Mouse (Mus musculus): ENCODE data around the gene Sstr5.

GRCm38 (mm10) chr17:25541768-25542167, 44.7 kb upstream of the Sstr5 start:
- TF ChIP-seq CTCF (IDR thresholded peaks at IDR 0.05; ENCODE audit: borderline replicate concordance, insufficient read depth, low read depth, low read length) (no peak), POLR2A (IDR thresholded peaks at IDR 0.05; ENCODE audit: borderline replicate concordance, insufficient read depth, low read length) (no peak)

All from cerebellum, adult 2 months (tissue).